Mouse (Mus musculus) cortical plate, adult 2 months (tissue): ENCODE measurements at regions not wholly inside any gene's neighbourhood (a gene's known extent, or its start where the extent isn't known, plus 50 kb on each side); places are given as distances from the start of the nearest gene placed in this dataset.

Source experiments
- CTCF ChIP-seq: fragments of 200-500 bp; IDR thresholded peaks from 2 replicates; pipeline ENCODE4 v1.5.1; 2011; ENCODE audit warnings: mild to moderate bottlenecking, control low read depth, low read length; ENCODE audit not compliant: insufficient read depth; ENCODE audit errors: extremely low read depth
- POLR2A ChIP-seq: fragments of 200-500 bp; IDR thresholded peaks from 2 replicates; pipeline ENCODE4 v1.6.1; 2011; ENCODE audit warnings: mild to moderate bottlenecking, low read length, control low read depth; ENCODE audit not compliant: insufficient read depth; ENCODE audit errors: extremely low read depth

GRCm38 (mm10) chr14:72027362-72028020 is 464.1 kb downstream of the Gm9195 start:
- no peak for TF ChIP-seq CTCF
- TF ChIP-seq POLR2A = no peak
